8 mouse cellular contexts compared by ENCODE assay signal in the genomic region with DNA sequence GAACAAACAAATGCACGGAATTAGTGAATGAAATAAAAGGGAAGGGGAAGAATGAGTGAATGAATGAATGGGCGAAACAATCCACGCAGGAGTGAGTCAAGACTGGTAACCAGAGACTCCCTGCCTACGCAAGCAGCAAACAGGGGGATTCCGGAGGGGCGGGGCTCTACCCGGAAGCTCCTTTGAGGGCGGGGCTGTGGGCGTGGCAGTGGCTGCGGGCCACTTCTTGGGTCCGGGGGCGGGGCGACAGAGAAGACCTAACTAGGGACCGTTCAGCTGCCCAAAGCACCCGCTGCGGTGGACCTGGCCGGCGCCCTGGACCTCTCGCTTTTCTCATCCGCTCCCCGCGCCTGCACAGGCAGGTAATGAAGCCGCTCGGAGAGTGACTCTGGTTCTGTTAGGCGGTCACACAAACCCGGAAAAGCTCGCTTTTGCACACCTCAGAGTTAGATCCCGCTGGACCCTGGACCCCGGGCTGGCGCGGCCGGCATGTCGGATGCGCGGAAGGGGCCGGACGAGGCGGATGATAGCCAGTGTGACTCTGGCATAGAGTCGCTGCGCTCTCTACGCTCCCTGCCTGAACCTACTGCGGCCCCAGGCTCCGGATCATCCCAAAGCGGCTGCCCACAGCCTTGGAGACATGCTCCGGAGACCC. TPM values are rescaled to one million over a fixed set of nuclear protein-coding genes. Genes with fewer than 3 reads are reported as not detected.
A peak's percentile ranks its signal among the peaks of the same experiment; 100 is the strongest.
DNase-seq lines count a peak whose midpoint lies in the region; ATAC-seq and TF ChIP-seq lines count a peak whose summit lies in the region.

Nfkbie (plus strand) TSS at position 252 of the 655 bp plus-strand sequence.

- H3K4me1 ChIP-seq in hindbrain, postnatal 0 days (ENCODE audit: insufficient read depth, low read length), result 0 out of 2 replicates have a peak, but pooled peaks cover 4% of the 10 kb centered on the region

- H3K9ac ChIP-seq in hindbrain, postnatal 0 days (replicated peaks; ENCODE audit: low read length), result peak within 1 kb of the TSS; percentile 62

- TF ChIP-seq CTCF in gastrocnemius, adult 2 months (IDR thresholded peaks at IDR 0.05), result no peak
- no peak for TF ChIP-seq CTCF in hindbrain, postnatal 0 days (IDR thresholded peaks at IDR 0.05; ENCODE audit: low read depth)

- peak within 1 kb of the TSS; percentile 71 for H3K27ac ChIP-seq in gastrocnemius, adult 2 months
- no peak within 1 kb of the TSS; the same call in 1 of the 2 replicates for H3K27ac ChIP-seq in hindbrain, postnatal 0 days

- H3K27me3 ChIP-seq in hindbrain, postnatal 0 days (ENCODE audit: insufficient read depth, low read length), result no peaks in the 10 kb centered on the region

- 1% methylated on average over 45 of the region's 45 CpGs for WGBS in hindbrain, postnatal 0 days

- peak; percentile 58 for ATAC-seq in common myeloid progenitor, adult 5-6 weeks (replicated peaks; ENCODE audit: low read depth, poor library complexity, severe bottlenecking)
- peak; percentile 76 for ATAC-seq in hindbrain, postnatal 0 days
- peak; percentile 82 for ATAC-seq in megakaryocyte progenitor cell, adult 5-6 weeks (replicated peaks; ENCODE audit: poor library complexity)

- no peaks in the 10 kb centered on the region for H3K36me3 ChIP-seq in hindbrain, postnatal 0 days (ENCODE audit: insufficient read depth, low read length)

- intact Hi-C loops in gastrocnemius, adult 2 months (cut with DNase I), result no loop called here
- intact Hi-C loops in left cerebral cortex, postnatal 10 days (cut with DNase I), result no loop called here

- H3K4me3 ChIP-seq in gastrocnemius, adult 2 months, result peak within 1 kb of the TSS; percentile 72
- H3K4me3 ChIP-seq in hindbrain, postnatal 0 days (ENCODE audit: low read length), result peak within 1 kb of the TSS; percentile 65

- H3K9me3 ChIP-seq in hindbrain, postnatal 0 days (ENCODE audit: low read length), result no peaks in the 10 kb centered on the region

- H3K4me2 ChIP-seq in hindbrain, postnatal 0 days (ENCODE audit: low read depth, low read length), result peak within 1 kb of the TSS; percentile 98

- DNase-seq in ZHBTc4 (ENCODE audit: low read depth, low spot score), result peak; percentile 94
- DNase-seq in gastrocnemius, adult 2 months, result peak; percentile 95
- DNase-seq in hindbrain, postnatal 0 days (ENCODE audit: low spot score), result peak; percentile 93
- peak; percentile 84 to 96 for DNase-seq in left cerebral cortex, postnatal 10 days (ENCODE audit: extremely low spot score in 1 of 2, low spot score in 2 of 2)
- peak; percentile 93 for DNase-seq in right cerebral cortex, postnatal 10 days (ENCODE audit: low spot score in 2 of 2)
- peak; percentile 97 for DNase-seq in urinary bladder, postnatal 25 days (ENCODE audit: low spot score)

RNA-seq across cellular contexts. Expression of gene Nfkbie, which starts in this region (rescaled TPM):
- total RNA-seq in common myeloid progenitor, adult 5-6 weeks (2017), result 10.1 and 11.0 TPM in 2 replicates
- total RNA-seq in gastrocnemius, adult 2 months (2021), result under 1 TPM; 0.36 to 0.43 TPM
- total RNA-seq in hindbrain, postnatal 0 days (2014; rRNA removed), result 7.7 and 9.2 TPM in 2 replicates
- 5.2 and 6.0 TPM in 2 replicates for polyA plus RNA-seq in hindbrain, postnatal 0 days (2015; fragmentation: Nextera tagmentation; extraction: Ambion mirVana)
- total RNA-seq in left cerebral cortex, postnatal 10 days (2021), result 1 to 10 TPM; 2.5 to 2.6 TPM
- total RNA-seq in megakaryocyte progenitor cell, adult 5-6 weeks (2015), result 5.7 and 7.0 TPM in 2 replicates
- 5.1 and 9.5 TPM in 2 replicates for total RNA-seq in megakaryocyte progenitor cell, adult 5-6 weeks (2017)

Comparison
In these comparisons a context has a peak if more than half of its experiments do, and no peak if none do; other contexts are left out.
1. Peak in DNase-seq, H3K4me3 ChIP-seq and H3K27ac ChIP-seq in gastrocnemius, adult 2 months; RNA of the gene not detected or under 1 TPM.